Mouse (Mus musculus) frontal cortex, adult (tissue): ENCODE data around the gene Clec16a.
A peak's percentile ranks its signal among the peaks of the same experiment; 100 is the strongest.

Experiments used
- ATAC-seq: cut with Nextera tagmentation; 2 replicates; pipeline ENCODE4 v1.9.2; 2017; ENCODE audit warnings: mild to moderate bottlenecking, moderate library complexity, mixed read lengths; ENCODE audit not compliant: low TSS enrichment

The Clec16a gene

DNA sequence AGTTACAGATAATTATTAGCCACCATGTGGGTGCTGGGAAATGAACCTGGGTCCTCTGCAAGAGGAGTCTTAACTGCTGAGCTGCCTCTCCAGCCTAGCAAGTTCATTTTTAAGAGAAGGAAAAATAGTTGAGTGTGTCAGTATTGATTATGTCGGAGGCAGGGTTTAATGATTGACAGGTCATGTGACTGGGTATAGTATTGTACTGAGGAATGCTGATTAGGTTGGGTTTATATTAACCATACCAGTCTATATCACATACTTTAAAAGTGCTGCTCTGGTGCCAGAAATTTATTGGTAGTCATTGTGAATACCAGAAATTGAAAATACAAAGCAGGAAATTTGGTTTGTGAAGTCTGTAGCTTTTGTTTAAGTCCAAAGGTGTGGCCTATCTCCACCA lies 130.5 kb downstream of the Clec16a start:
- no peak for ATAC-seq

DNA sequence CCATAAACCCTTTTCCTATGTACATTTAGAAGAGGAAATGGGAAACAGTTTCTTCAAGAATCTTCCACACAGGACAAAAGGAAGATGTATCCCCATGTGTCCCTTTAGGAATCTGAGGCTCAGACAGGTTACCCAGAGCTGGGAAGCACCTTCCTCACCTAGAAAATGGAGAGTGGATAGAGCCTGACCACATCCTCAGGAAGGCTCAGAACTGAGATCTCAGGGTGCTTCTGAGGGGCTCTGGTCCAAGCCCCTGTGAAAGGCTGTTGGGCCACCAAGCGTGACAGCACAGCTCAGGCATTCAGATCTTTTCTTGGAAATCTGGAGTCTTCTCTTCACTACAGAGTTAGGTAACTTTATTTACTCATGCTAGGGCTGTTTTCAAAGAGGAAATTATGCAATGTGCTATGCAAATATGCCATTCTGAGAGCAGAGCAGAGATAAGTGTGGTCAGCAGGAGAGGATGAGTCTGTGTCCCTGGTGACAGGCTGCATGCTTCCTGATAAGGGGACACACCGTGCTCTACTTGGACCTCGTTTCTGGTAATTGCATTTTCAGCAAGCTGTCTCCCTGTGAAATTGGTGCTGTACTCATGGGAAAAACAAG lies 131.4 kb downstream of the Clec16a start:
- peak; percentile 75 for ATAC-seq

DNA sequence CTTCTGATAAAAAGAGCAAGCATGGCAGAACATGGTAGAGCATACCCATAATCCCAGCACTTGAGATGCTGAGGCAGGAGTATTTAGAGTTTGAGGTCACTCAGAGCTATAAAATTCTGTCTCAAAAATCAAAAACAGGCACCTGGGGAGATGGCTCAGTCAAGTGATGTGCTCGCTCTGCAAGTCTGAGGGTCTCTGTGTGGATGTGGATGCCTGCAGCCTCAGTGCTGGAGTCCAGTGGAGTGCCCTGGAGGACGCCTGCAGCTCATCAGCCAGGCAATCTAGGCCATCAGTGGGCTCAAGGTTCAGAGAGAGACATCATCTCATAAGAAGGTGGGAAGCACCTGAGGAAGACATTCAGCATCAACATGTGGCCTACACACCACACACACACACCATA lies 137.4 kb downstream of the Clec16a start:
- ATAC-seq, result no peak

DNA sequence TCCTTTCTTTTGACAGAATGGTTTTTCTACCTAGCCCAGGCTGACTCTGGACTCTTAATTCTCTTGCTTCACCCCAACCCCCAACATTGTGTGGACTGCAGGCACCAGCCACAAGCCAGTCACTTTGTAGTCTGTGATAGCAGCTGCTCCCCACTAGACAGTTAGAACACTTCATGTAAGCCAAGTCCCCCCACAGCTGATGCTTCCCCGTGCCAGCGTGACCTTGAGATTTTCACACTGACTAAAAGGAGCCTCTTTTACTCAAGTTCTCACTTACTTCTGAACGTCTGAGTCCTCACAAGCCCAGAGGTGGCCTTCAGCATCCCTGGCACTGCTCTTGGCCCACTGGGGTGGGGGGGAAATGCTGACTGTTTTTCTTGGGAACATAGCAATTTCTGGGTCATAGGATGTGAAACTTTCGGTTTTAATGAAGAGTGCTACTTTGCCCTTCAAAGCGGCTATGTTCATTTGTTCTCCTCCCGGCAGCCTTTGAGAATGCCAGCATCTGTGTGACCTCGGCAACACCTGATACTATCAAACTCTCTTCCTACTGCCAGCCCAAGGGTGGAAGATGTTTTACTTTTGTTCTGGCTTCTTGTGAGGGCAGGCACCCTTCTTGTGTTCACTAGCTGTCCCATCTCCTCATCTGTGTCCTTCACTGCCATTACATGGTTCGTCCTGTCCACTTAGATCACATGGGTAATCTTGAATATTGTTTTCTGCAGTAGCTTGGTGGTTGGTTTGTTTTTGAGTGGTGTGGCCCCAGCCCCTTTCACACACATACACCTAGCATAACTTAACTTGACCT lies 138.3 kb downstream of the Clec16a start:
- ATAC-seq, result no peak

DNA sequence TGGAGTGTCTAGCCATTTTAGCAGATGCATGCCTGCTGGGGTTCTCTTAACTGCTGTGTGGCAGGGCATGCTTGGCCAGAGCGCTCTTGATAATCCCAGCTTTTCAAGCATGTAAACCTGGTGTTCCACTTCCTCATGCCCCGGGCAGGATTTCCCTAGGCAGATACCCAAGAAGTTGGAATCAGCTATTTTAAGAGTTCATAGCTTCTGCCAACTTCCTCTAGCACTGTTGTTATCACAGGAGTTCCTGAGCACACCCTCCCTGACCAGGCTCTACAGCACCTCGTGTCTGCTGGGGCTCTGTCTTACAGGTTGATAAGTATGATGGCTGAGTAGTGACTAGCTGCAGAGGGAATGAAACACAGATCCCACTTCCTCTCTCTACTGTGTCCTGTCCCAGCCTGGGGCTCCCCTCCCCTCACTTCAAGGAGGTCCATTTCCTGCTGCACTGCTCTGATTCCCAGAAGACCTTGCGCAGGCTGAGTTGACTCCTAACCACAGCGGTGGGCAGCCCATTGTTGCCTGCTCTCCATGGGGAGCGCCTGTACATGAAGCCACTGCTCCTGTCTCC lies 144.7 kb downstream of the Clec16a start:
- ATAC-seq, result no peak

DNA sequence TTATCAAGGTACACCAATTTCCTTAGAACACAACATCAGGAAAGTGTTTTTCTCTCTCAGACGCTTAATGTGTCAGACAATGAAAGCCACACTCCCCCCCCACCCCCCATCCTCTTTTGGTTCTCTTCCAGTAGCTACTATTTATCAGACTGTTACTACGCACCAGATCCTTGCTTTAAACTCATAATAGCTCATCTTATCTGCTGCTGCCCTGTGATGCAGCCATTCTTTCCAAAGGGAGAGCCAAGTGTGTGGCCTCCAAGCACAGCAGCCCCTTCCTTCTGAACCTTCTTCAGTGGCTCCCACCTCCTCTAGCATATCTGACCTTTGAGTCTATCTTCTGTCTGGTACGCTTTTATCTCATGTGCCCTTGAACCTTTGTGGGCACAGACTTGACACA lies 145.3 kb downstream of the Clec16a start:
- no peak for ATAC-seq

DNA sequence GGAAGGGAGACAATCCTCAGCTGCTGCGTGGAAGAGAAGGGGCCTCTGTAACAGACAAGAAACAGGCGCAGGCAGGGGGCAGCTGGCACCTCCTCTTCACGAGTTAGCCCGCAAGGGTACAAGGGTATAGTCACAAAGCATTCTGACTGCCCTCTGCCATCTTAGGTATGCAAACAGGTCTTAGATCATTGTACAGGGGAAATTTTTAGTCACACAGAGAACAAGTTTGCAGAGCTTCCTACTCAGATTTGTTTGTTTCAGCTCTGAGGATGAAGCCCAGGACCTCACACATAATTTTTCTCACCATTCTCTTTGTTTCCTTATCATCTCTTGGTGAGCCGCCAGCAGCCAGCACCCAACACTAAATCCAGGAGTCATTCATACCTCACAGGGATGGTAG lies 146.6 kb downstream of the Clec16a start:
- ATAC-seq, result no peak

DNA sequence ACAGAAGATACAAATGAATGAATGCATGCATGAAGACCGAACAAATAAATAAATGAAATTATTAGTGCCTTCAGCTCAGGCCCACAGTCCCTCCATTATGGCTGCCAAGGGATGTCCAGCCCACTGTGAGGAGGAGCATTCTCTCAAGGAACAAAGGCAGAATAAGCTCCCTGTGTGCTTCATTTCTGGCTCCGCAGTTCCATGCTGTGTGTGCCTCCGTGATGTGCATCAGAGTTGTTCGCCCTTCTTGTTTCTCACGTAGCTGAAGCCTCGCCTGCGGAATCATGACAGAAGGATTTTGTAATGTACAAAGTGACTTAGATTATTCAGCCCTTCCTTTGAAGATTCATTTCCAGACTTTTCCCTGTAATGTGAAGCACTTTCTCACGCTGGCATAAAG lies 147.7 kb downstream of the Clec16a start:
- no peak for ATAC-seq

DNA sequence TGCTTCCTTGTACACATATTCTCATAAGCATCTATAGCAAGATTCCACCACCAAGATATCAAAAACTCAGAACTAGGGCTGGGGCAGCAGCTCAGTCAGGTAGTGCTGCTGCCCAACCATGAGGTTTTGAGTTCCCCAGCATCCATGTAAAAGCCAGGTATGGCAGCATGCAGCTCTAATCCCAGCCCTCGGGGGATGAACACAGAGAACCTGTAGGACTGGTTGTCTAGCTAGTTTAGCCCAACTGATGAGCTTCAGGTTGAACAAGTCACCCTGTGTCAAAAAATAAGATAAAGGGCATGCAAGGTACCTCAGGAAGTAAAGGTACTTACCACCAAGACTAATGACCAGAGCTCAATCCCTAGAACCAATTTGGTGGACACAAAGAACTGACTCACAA lies 148.3 kb downstream of the Clec16a start:
- no peak for ATAC-seq

DNA sequence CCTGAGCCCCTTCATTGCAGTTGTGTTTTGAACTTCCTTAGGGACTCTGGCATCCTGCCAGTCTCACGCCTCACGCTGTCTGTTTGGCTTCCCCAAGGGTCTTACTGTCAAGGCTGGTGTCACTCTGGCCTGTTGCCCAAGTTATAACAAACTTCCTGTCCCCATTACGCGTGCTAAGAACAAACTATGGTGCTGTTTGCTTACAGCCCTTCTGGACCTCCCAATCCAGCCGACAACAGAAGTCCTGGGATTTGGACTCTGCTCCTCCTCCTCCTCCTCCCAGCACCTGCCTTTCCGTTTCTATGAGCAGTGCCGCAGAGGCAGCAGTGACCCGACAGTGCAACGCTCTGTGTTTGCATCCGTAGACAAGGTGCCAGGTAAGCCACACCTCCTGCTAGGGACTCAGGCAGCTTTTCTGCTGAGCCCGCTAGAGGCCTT lies 149.3 kb downstream of the Clec16a start:
- ATAC-seq, result no peak

DNA sequence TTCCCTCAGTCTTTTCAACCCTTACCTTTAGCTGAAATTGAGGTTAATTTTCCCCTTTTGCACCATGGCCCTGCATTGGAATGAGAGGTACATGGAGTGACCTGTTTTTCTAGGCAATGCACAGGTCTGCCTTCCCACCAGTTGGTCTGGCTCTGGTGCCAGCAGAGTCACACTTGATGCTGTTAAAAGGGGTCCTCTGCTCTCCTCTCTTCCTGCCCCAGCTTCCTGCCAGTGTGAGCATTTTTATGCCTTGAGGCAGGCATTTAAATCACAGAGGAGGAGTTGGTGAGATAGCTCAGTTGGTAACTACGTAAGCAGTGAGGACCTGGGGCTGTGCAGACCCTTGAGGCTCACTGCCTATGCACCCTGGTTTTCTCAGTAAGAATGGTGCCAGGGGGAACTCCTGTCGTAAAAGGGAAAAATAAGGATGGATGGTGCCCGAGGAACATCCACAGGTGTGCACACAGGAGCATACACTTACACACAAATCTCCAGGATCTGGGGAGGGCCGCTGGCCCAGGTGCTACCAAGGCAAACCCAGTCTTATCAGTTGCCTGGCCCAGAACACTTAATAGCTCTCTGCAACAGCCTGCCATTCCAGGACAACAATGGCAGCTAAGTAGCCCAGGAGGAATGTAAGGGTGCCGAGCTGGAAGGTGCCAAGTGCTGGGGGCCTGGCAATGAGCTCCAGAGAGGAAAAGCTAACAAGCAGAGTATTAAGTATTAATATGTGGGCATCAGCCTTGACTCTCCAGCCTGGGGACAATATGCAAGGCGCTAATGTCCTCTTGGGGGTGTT lies 152.9 kb downstream of the Clec16a start:
- ATAC-seq, result no peak

DNA sequence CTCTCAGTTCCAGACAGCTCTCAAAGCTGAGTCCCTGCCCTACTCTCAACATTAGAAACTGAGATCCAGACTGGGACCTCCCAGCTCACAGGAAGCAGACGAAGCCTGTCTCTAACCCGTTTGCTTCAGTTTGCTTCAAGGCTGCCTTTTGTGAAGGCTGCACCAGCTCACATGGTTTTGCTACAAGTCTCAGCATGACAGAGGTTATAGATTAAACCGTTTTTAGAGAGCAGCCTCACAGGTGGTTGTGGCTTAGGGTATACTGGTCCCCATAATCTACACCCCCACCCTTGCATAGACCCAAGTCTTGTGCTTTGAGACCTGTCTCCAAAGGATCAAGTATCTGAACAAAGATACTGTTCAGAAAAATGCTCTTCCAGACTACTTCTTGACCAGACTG lies 154.2 kb downstream of the Clec16a start:
- no peak for ATAC-seq

DNA sequence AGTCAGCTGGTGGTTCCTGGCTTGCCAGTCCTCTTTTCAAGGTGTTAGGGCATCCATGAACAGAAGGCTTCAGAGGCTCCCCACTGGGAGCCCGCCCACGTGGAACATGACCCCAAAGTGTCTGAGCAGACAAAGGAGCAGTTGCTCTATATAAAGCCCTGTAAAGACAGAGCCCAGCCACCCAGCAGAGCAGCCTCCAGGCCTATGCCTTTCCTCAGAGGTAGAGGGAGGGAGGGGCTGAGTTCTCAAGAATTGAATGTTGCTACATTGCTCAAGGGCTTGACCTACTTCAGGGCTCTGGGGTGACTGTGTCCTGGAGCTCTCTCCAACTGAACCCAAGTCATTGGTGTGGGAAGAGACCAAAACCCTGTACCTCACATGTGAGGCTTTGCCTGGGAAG lies 155.0 kb downstream of the Clec16a start:
- no peak for ATAC-seq

DNA sequence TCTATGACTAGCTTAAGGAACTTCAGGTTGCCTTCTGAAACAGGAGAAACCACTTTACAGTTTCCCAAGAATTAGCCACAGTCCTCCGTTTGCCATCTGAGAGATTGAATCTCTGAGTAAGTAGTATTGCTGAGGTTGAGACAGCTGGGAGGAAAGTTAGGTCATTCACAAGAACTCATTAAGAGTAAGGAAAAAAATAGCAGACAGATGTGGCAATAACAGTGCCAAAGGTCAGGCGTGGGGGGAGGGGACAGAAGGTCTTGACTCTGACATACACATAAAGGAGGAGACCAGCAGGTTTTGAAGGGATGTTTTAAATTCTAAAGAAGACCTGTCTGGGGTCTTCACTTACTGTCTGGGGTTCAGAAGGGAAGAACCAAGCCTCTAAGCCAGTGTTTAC lies 157.3 kb downstream of the Clec16a start:
- no peak for ATAC-seq

DNA sequence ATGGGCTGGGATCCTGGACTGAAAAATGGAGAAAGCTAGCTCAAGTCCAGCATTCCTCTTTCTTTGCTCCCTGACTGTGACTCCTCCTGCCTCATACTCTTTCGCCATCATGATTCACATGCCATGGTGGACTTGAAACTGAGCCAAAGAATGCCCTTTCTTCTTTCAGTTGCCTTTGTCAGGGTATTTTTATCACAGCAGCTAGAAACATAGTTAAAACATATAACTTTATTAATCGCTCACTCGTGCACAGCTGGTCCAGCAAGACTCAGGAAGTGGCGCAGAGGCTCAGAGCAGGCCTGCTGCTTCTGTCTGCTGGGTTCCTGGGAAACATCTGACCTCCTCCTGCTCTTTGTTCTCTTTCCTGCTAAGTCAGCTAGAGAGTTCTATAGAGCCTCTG lies 158.8 kb downstream of the Clec16a start:
- ATAC-seq, result no peak

DNA sequence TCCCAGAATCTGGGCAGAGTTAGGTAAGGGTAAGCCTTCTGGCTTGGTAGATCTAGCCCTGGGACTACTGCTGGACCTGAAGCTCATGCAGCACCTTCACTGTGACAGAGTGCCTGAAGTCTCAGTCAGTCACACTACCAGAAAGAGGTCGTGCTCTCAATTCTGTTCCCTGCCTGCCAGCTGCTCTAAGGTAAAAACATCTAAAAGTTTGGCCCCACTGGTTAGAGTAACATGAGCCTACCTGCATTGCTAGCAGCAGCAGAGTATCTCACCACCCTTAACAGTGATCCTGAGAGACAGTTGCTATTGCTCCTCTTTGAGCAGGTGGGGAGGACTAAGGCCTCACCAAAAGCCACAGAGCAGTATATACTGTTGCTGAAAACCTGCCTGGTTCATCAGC lies 160.3 kb downstream of the Clec16a start:
- no peak for ATAC-seq

DNA sequence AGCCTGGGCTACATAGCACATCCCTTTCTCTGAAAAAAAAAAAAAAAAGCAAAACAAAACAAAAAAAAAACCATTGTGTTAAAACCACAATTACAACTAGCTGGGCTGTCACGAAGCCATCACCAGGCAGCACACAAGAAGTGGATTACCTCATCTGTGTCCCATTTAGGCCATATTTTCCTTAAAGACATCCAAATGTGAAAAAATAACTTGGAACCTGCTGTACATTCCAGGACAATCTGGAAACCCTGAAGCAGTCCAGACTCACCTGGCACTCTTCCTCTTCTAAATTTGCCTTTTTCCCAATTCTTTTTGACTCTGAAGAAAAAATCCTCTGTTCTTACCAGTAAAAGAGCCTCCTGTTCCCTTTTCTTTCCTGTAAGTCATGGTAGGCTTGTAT lies 166.4 kb downstream of the Clec16a start:
- peak; percentile 16; the same call in 1 of the 2 replicates for ATAC-seq

DNA sequence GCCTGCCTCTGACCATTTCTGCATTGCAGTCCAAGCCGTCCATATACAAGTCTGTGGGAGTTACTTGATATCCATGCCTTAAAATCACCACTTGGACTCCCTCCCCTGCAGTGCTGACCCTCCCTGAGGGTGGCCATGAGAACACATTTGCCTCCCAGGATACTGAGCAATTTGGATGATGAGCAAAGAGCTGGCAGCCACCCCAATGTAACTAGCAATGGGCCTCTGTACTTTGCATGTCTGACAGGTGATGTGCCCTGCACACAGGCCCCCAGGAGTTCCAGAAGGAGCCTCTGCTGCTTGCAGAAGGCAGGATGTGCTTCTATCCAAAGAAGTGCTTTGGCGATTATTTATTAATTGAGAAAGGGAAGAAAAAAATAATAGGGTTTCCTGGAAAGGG lies 167.9 kb downstream of the Clec16a start:
- no peak for ATAC-seq

DNA sequence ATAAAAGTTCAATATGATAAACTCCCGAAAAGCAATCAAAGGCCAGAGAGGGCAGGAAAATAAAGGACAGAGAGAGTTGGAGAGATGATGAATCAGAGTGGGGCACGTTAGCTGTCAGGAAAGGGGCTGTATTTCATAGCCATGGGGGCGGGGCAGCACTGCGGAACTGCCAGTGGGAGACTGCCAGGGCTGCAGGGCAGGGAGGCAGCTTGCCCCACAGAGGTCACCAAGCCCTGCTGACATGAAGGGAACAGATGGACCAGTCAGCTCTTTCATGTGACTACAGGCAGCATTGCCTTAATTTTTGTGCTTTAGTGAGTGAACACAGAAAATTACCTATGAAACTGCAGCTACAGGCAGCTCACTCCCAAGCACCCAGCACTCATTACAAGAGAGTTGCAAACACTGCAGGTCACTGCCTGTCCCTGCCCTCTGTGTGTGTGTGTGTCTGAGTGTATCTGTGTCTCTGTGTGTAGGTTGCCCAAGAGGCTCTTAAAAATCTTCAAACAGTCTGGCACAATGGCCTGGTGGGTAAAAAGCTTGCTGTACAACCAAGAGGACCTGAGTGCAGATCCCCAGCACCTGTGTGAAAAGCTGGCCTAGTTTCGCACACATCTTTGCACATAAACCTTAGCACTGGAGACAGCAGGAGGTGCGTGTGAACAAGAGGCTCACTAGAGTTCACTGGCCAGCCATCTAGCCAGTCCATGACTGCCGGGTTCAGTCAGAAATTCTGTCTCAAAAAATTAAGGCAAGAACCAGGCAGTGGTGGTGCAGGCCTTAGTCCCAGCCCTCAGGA lies 168.5 kb downstream of the Clec16a start:
- no peak for ATAC-seq

DNA sequence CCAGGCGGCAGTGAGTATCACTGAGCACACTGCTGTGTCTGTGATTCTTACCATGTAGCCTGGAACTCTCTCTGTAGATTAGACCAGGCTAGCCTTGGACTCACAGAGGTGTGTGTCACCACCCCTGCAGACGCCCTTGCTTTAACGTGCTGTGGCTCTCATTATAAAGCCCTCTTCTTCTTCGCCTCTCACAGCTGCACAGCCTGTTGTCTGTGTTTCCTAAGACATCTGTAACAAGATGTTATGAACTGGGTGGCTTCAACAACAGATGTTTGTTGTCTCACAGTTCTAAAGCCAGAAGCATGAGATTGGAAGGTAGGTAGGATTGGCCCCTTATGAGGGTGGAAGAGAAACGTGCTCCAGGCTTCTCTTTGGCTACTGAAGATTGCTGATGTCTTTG lies 170.1 kb downstream of the Clec16a start:
- no peak for ATAC-seq

DNA sequence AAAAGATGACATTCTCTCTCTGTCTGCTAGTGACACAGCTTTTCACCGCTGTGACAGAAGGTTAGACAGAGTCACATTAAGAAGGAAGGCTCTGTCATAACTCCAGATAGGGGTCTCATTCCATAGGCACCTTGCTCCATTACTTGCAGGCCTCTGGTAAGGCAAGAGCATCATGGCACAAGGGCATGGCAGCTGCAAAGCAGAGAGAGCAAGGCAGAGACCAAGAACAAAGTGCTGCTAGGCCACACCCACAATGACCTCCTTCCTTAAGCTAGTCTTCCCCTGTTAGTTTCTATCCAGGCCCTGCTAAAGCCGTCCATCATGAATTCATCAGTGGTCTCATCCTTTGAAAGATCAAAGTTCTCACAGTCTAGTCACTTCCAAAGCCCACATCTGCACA lies 170.5 kb downstream of the Clec16a start:
- ATAC-seq, result no peak

DNA sequence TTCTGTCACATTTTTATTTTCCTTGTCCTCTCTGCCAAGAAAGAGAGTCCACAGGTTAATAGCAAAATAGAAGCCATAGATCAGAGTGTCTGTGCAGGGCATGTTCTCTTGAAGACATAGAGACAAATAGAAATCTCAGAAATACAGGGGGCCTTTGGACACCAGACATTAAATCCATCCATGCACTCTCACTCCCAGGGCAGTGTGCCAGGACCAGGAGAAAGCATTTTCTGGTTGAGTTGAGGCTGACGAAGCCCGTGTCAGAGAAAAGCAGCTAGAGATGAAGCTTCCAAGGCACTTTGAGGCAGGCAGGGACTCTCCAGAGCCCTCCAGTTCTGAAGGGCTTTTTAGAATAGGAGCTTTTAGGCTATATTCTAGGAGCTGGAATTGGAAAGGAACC lies 171.6 kb downstream of the Clec16a start:
- no peak for ATAC-seq
